Mouse (Mus musculus) CH12.LX (cell line): Measurements from ENCODE around the gene Rsrc1. TPM values are rescaled to one million over a fixed set of nuclear protein-coding genes. Genes with fewer than 3 reads are reported as not detected.

Experiments
- DNase-seq: peaks from one replicate; pipeline ENCODE4 v3.0.0-alpha.2; 2013; ENCODE audit errors: extremely low read depth
- H3K27ac ChIP-seq: 2 replicates; pipeline ENCODE4 v1.5.1; 2012; ENCODE audit warnings: low read depth, mild to moderate bottlenecking, control low read depth, moderate library complexity; ENCODE audit not compliant: insufficient read depth
- H3K27me3 ChIP-seq: replicated peaks from 2 replicates; pipeline ENCODE3; 2012; ENCODE audit warnings: inconsistent platforms
- H3K36me3 ChIP-seq, 2 experiments: replicated peaks in 1 of 2; 2 replicates each; pipeline versions ENCODE3 to v1.6.1; 2012; ENCODE audit warnings: inconsistent platforms in 1 of 2, low read length in 1 of 2, mild to moderate bottlenecking in 1 of 2, mixed read lengths in 1 of 2, moderate library complexity in 1 of 2; ENCODE audit not compliant: control insufficient read depth in 1 of 2, insufficient read depth in 1 of 2
- H3K4me1 ChIP-seq, 2 experiments: 2 replicates each; pipeline ENCODE4 v1.6.1; 2012; ENCODE audit warnings: inconsistent platforms in 1 of 2, moderate library complexity in 1 of 2; ENCODE audit not compliant: insufficient read depth in 2 of 2, control insufficient read depth in 1 of 2
- H3K4me2 ChIP-seq: 2 replicates; pipeline ENCODE4 v1.6.1; 2012; ENCODE audit warnings: low read depth, mild to moderate bottlenecking, control low read depth; ENCODE audit not compliant: poor library complexity, insufficient read depth, severe bottlenecking
- H3K4me3 ChIP-seq, 3 experiments: fragments of 150-350 bp in 1 of 3; sonication (generic) in 1 of 3; replicated peaks in 1 of 3; 2 replicates each; pipeline versions ENCODE3 to v1.5.1; 2011 to 2012; ENCODE audit warnings: low read depth in 2 of 3, low read length in 2 of 3, mild to moderate bottlenecking in 2 of 3, moderate library complexity in 2 of 3, control low read depth in 1 of 3, improper control_type of control experiment in 1 of 3, inconsistent platforms in 1 of 3, mixed read lengths in 1 of 3; ENCODE audit not compliant: poor library complexity in 1 of 3
- H3K79me2 ChIP-seq: replicated peaks from 2 replicates; pipeline ENCODE4 v1.6.1; 2012; ENCODE audit warnings: mild to moderate bottlenecking, moderate library complexity; ENCODE audit not compliant: control insufficient read depth, poor library complexity, insufficient read depth, severe bottlenecking; ENCODE audit errors: extremely low read depth
- H3K9ac ChIP-seq: 2 replicates; pipeline ENCODE4 v1.6.1; 2012; ENCODE audit warnings: low read depth, mild to moderate bottlenecking, control low read depth, moderate library complexity; ENCODE audit not compliant: insufficient read depth
- H3K9me3 ChIP-seq: replicated peaks from 2 replicates; pipeline ENCODE3; 2012; ENCODE audit warnings: low read length, inconsistent platforms, mixed read lengths
- BHLHE40 ChIP-seq: IDR thresholded peaks from 2 replicates; pipeline ENCODE4 v1.6.1; 2011; ENCODE audit warnings: mild to moderate bottlenecking, low read depth, low read length, improper control_type of control experiment
- CHD2 ChIP-seq: IDR thresholded peaks from 2 replicates; pipeline ENCODE4 v1.6.1; 2011; ENCODE audit warnings: low read length, improper control_type of control experiment
- CTCF ChIP-seq, 2 experiments: IDR thresholded peaks in 1 of 2; conservative IDR thresholded peaks in 1 of 2; 2 replicates each; pipeline ENCODE4 v1.5.1; 2011 to 2012; ENCODE audit warnings: low read depth in 2 of 2, low read length in 2 of 2, improper control_type of control experiment in 1 of 2, inconsistent platforms in 1 of 2, mild to moderate bottlenecking in 1 of 2, moderate library complexity in 1 of 2
- E2F4 ChIP-seq: IDR thresholded peaks from 2 replicates; pipeline ENCODE4 v1.6.1; 2011; ENCODE audit warnings: low read depth, low read length, improper control_type of control experiment; ENCODE audit not compliant: insufficient replicate concordance
- ELF1 ChIP-seq: IDR thresholded peaks from 2 replicates; pipeline ENCODE4 v1.6.1; 2014; ENCODE audit warnings: low read depth, mild to moderate bottlenecking, inconsistent platforms, low read length, improper control_type of control experiment
- EP300 ChIP-seq: IDR thresholded peaks from 2 replicates; pipeline ENCODE4 v1.6.1; 2011; ENCODE audit warnings: low read length, improper control_type of control experiment
- ETS1 ChIP-seq: conservative IDR thresholded peaks from 2 replicates; pipeline ENCODE4 v1.6.1; 2012; ENCODE audit warnings: low read depth, mild to moderate bottlenecking, inconsistent platforms, low read length, improper control_type of control experiment, moderate library complexity
- GABPA ChIP-seq: IDR thresholded peaks from 2 replicates; pipeline ENCODE4 v1.6.1; 2012; ENCODE audit warnings: low read depth, low read length, improper control_type of control experiment, inconsistent platforms; ENCODE audit not compliant: insufficient replicate concordance
- IRF4 ChIP-seq: IDR thresholded peaks from 2 replicates; pipeline ENCODE4 v1.6.1; 2014; ENCODE audit warnings: low read depth, mild to moderate bottlenecking, inconsistent platforms, low read length, improper control_type of control experiment
- JUN ChIP-seq: IDR thresholded peaks from 2 replicates; pipeline ENCODE4 v1.6.1; 2011; ENCODE audit warnings: low read depth, mild to moderate bottlenecking, low read length, improper control_type of control experiment, moderate library complexity; ENCODE audit not compliant: insufficient read depth
- JUND ChIP-seq: conservative IDR thresholded peaks from 2 replicates; pipeline ENCODE4 v1.6.1; 2011; ENCODE audit warnings: low read depth, low read length, improper control_type of control experiment
- MAFK ChIP-seq: IDR thresholded peaks from 2 replicates; pipeline ENCODE4 v1.6.1; 2011; ENCODE audit warnings: low read length, improper control_type of control experiment; ENCODE audit not compliant: insufficient replicate concordance
- MAX ChIP-seq: IDR thresholded peaks from 2 replicates; pipeline ENCODE4 v1.6.1; 2011; ENCODE audit warnings: low read length, improper control_type of control experiment
- MAZ ChIP-seq: IDR thresholded peaks from 2 replicates; pipeline ENCODE4 v1.6.1; 2012; ENCODE audit warnings: low read depth, mild to moderate bottlenecking, inconsistent platforms, low read length, improper control_type of control experiment, moderate library complexity
- MYC ChIP-seq: IDR thresholded peaks from 2 replicates; pipeline ENCODE4 v1.6.1; 2011; ENCODE audit warnings: low read depth, mild to moderate bottlenecking, improper control_type of control experiment, low read length
- POLR2A ChIP-seq: IDR thresholded peaks from 2 replicates; pipeline ENCODE4 v1.6.1; 2011; ENCODE audit warnings: low read depth, mild to moderate bottlenecking, improper control_type of control experiment, low read length
- TBP ChIP-seq: conservative IDR thresholded peaks from 2 replicates; pipeline ENCODE4 v1.6.1; 2011; ENCODE audit warnings: low read depth, low read length, improper control_type of control experiment
- USF1 ChIP-seq: IDR thresholded peaks from 2 replicates; pipeline ENCODE4 v1.6.1; 2014; ENCODE audit warnings: low read depth, mild to moderate bottlenecking, inconsistent platforms, low read length, improper control_type of control experiment
- USF2 ChIP-seq: conservative IDR thresholded peaks from 2 replicates; pipeline ENCODE4 v1.6.1; 2011; ENCODE audit warnings: low read depth, low read length, improper control_type of control experiment
- ZC3H11A ChIP-seq: IDR thresholded peaks from 2 replicates; pipeline ENCODE4 v1.6.1; 2012; ENCODE audit warnings: low read depth, mild to moderate bottlenecking, inconsistent platforms, low read length, improper control_type of control experiment
- ZKSCAN1 ChIP-seq: IDR thresholded peaks from 2 replicates; pipeline ENCODE4 v1.6.1; 2012; ENCODE audit warnings: low read depth, inconsistent platforms, low read length, improper control_type of control experiment, borderline replicate concordance
- ZNF384 ChIP-seq: IDR thresholded peaks from 2 replicates; pipeline ENCODE4 v1.6.1; 2012; ENCODE audit warnings: low read depth, low read length, improper control_type of control experiment, inconsistent platforms
- dilution Hi-C: fragments of 300-500 bp; cut with MboI; formaldehyde crosslinking; loops from 2 replicates; pipeline ENCODE4 v1.14.3; 2020; ENCODE audit warnings: low sequenced_read_pairs; ENCODE audit not compliant: extremely low pct_unique_long_range_greater_than_20kb, extremely low pct_ligation_motif_present
- in situ Hi-C: fragments of 300-500 bp; cut with MboI; formaldehyde crosslinking; loops from 3 replicates; pipeline ENCODE4 v1.14.3; 2019; ENCODE audit warnings: low sequenced_read_pairs, low pct_ligation_motif_present, low pct_unique_long_range_greater_than_20kb, mixed read lengths
- polyA plus RNA-seq: library from polyadenylated mRNA; unstranded; fragments of >175 nt; gene quantifications from 2 replicates; pipeline ENCODE4 v1.2.1, GENCODE M21; 2012; ENCODE audit warnings: low read depth; ENCODE audit not compliant: insufficient read length
- total RNA-seq, 2 experiments: library from RNA; depleted of rRNA; stranded (reverse); fragments of 300-350 nt in 1 of 2; fragments of >200 nt in 1 of 2; gene quantifications; 2 replicates each; pipeline ENCODE4 v1.2.3; 2012 to 2014

Gene Rsrc1
- total and polyA plus RNA-seq, 3 experiments: 28.9 to 50.9 (median 34.0) TPM

GRCm38 (mm10) chr3:66967508-66967907 lies 13.7 kb upstream of the Rsrc1 start:
- Histone ChIP-seq H3K4me3 (no peak overlapping the region), H3K9me3 (no peaks in the 10 kb centered on the region), H3K27ac (no peak overlapping the region), H3K79me2 (no peaks in the 10 kb centered on the region), H3K4me2 (no peak overlapping the region), H3K27me3 (no peaks in the 10 kb centered on the region), H3K36me3 (no peaks in the 10 kb centered on the region), H3K9ac (no peak overlapping the region), H3K4me1 (no peaks in the 10 kb centered on the region)
- no peak for DNase-seq
- dilution Hi-C loops: no loop called here
- TF ChIP-seq MAFK (no peak), E2F4 (no peak), POLR2A (no peak), TBP (no peak), ZNF384 (no peak), MAZ (no peak)
- in situ Hi-C loops: no loop called here

DNA sequence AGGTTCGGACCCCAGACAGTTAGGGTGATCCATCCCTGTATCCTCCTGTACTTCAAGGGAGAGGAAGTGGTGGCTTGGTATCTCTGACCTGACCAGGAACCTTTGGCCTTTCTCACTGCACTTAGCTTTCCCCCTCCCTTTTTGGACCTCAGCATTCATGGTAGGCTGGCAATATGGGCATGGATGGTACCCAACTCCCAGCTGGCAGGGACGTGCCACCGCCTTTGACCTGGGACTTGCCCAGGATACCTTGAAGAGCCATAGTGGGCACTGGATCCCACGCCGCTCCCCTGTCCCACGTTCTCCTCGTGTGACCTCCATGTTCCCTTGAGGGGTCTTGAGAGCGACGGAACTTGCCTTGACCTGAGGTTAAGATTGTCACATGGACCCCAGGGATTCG lies 10.9 kb upstream of the Rsrc1 start:
- H3K9me3 ChIP-seq: peaks cover 4% of the 10 kb centered on the region
- no peak overlapping the region for H3K4me2 ChIP-seq
- in situ Hi-C loops (no loop called here), dilution Hi-C loops (no loop called here)
- H3K9ac ChIP-seq: no peak overlapping the region
- no peak overlapping the region for H3K27ac ChIP-seq
- H3K79me2 ChIP-seq: no peaks in the 10 kb centered on the region
- DNase-seq: no peak
- H3K27me3 ChIP-seq: no peaks in the 10 kb centered on the region
- no peaks in the 10 kb centered on the region for H3K4me1 ChIP-seq
- H3K36me3 ChIP-seq: peaks cover 8% of the 10 kb centered on the region in 2 experiments
- no peak overlapping the region for H3K4me3 ChIP-seq
- TF ChIP-seq BHLHE40 (no peak), TBP (no peak), IRF4 (no peak), ETS1 (no peak), E2F4 (no peak), GABPA (no peak), JUND (no peak), ZC3H11A (no peak), MAX (no peak), CHD2 (no peak), USF2 (no peak), CTCF (conservative IDR thresholded peaks at IDR 0.05 in 1 of 2, IDR thresholded peaks at IDR 0.05 in 1 of 2; ENCODE audit: low read depth in 2 of 2, low read length in 2 of 2) (no peak), USF1 (no peak), ELF1 (no peak), JUN (no peak), EP300 (no peak), ZKSCAN1 (no peak), MYC (no peak)
- TF ChIP-seq, all 38 proteins: peak for 0
